Mouse (Mus musculus) CH12.LX (cell line): ENCODE measurements at regions not wholly inside any gene's neighbourhood (a gene's known extent, or its start where the extent isn't known, plus 50 kb on each side); places are given as distances from the start of the nearest gene placed in this dataset.

Source experiments
- DNase-seq: peaks from one replicate; pipeline ENCODE4 v3.0.0-alpha.2; 2013; ENCODE audit errors: extremely low read depth
- H3K27ac ChIP-seq: 2 replicates; pipeline ENCODE4 v1.5.1; 2012; ENCODE audit warnings: low read depth, mild to moderate bottlenecking, control low read depth, moderate library complexity; ENCODE audit not compliant: insufficient read depth
- H3K27me3 ChIP-seq: replicated peaks from 2 replicates; pipeline ENCODE3; 2012; ENCODE audit warnings: inconsistent platforms
- H3K36me3 ChIP-seq, 2 experiments: replicated peaks in 1 of 2; 2 replicates each; pipeline versions ENCODE3 to v1.6.1; 2012; ENCODE audit warnings: inconsistent platforms in 1 of 2, low read length in 1 of 2, mild to moderate bottlenecking in 1 of 2, mixed read lengths in 1 of 2, moderate library complexity in 1 of 2; ENCODE audit not compliant: control insufficient read depth in 1 of 2, insufficient read depth in 1 of 2
- H3K4me1 ChIP-seq, 2 experiments: 2 replicates each; pipeline ENCODE4 v1.6.1; 2012; ENCODE audit warnings: inconsistent platforms in 1 of 2, moderate library complexity in 1 of 2; ENCODE audit not compliant: insufficient read depth in 2 of 2, control insufficient read depth in 1 of 2
- H3K4me2 ChIP-seq: 2 replicates; pipeline ENCODE4 v1.6.1; 2012; ENCODE audit warnings: low read depth, mild to moderate bottlenecking, control low read depth; ENCODE audit not compliant: poor library complexity, insufficient read depth, severe bottlenecking
- H3K4me3 ChIP-seq, 3 experiments: fragments of 150-350 bp in 1 of 3; sonication (generic) in 1 of 3; replicated peaks in 1 of 3; 2 replicates each; pipeline versions ENCODE3 to v1.5.1; 2011 to 2012; ENCODE audit warnings: low read depth in 2 of 3, low read length in 2 of 3, mild to moderate bottlenecking in 2 of 3, moderate library complexity in 2 of 3, control low read depth in 1 of 3, improper control_type of control experiment in 1 of 3, inconsistent platforms in 1 of 3, mixed read lengths in 1 of 3; ENCODE audit not compliant: poor library complexity in 1 of 3
- H3K79me2 ChIP-seq: replicated peaks from 2 replicates; pipeline ENCODE4 v1.6.1; 2012; ENCODE audit warnings: mild to moderate bottlenecking, moderate library complexity; ENCODE audit not compliant: control insufficient read depth, poor library complexity, insufficient read depth, severe bottlenecking; ENCODE audit errors: extremely low read depth
- H3K9ac ChIP-seq: 2 replicates; pipeline ENCODE4 v1.6.1; 2012; ENCODE audit warnings: low read depth, mild to moderate bottlenecking, control low read depth, moderate library complexity; ENCODE audit not compliant: insufficient read depth
- H3K9me3 ChIP-seq: replicated peaks from 2 replicates; pipeline ENCODE3; 2012; ENCODE audit warnings: low read length, inconsistent platforms, mixed read lengths
- RAD21 ChIP-seq: IDR thresholded peaks from 2 replicates; pipeline ENCODE4 v1.6.1; 2011; ENCODE audit warnings: low read depth, mild to moderate bottlenecking, low read length, improper control_type of control experiment, moderate library complexity
- dilution Hi-C: fragments of 300-500 bp; cut with MboI; formaldehyde crosslinking; loops from 2 replicates; pipeline ENCODE4 v1.14.3; 2020; ENCODE audit warnings: low sequenced_read_pairs; ENCODE audit not compliant: extremely low pct_unique_long_range_greater_than_20kb, extremely low pct_ligation_motif_present
- in situ Hi-C: fragments of 300-500 bp; cut with MboI; formaldehyde crosslinking; loops from 3 replicates; pipeline ENCODE4 v1.14.3; 2019; ENCODE audit warnings: low sequenced_read_pairs, low pct_ligation_motif_present, low pct_unique_long_range_greater_than_20kb, mixed read lengths

- no peak for TF ChIP-seq RAD21
- H3K4me2 ChIP-seq: no peak overlapping the region
- H3K27me3 ChIP-seq: no peaks in the 10 kb centered on the region
- in situ Hi-C loops (no loop called here), dilution Hi-C loops (no loop called here)
- no peak for DNase-seq
- H3K36me3 ChIP-seq: no peaks in the 10 kb centered on the region
- H3K9me3 ChIP-seq: no peaks in the 10 kb centered on the region
- H3K27ac ChIP-seq: no peak overlapping the region
- no peak overlapping the region for H3K4me3 ChIP-seq
- no peak overlapping the region for H3K9ac ChIP-seq
- H3K79me2 ChIP-seq: no peaks in the 10 kb centered on the region
- no peaks in the 10 kb centered on the region for H3K4me1 ChIP-seq
Measured at GRCm38 (mm10) chr13:80420341-80420740, 462.8 kb upstream of the Arrdc3 start.
